8 mouse cellular contexts compared by ENCODE assay signal in genomic region chr4:151981363-151981762, GRCm38 (mm10). TPM values are rescaled to one million over a fixed set of nuclear protein-coding genes. Genes with fewer than 3 reads are reported as not detected.
A peak's percentile ranks its signal among the peaks of the same experiment; 100 is the strongest.
DNase-seq lines count a peak whose midpoint lies in the region; ATAC-seq and TF ChIP-seq lines count a peak whose summit lies in the region.

No protein-coding gene starts in this region.

- peak; percentile 99 for TF ChIP-seq CTCF in hindbrain, postnatal 0 days (IDR thresholded peaks at IDR 0.05; ENCODE audit: low read depth)

- no peak overlapping the region for H3K9ac ChIP-seq in hindbrain, postnatal 0 days (replicated peaks; ENCODE audit: low read length)

- no peak overlapping the region for H3K4me2 ChIP-seq in hindbrain, postnatal 0 days (ENCODE audit: low read depth, low read length)

- WGBS in hindbrain, postnatal 0 days = 11% methylated on average over 5 of the region's 5 CpGs

- H3K4me1 ChIP-seq in hindbrain, postnatal 0 days (ENCODE audit: insufficient read depth, low read length) = no peaks in the 10 kb centered on the region

- ATAC-seq in common myeloid progenitor, adult 5-6 weeks (replicated peaks; ENCODE audit: low read depth, poor library complexity, severe bottlenecking) = peak; percentile 82
- ATAC-seq in hindbrain, postnatal 0 days = peak; percentile 71
- peak; percentile 72 for ATAC-seq in megakaryocyte-erythroid progenitor cell, adult 5-6 weeks (replicated peaks; ENCODE audit: low FRiP score, low TSS enrichment, poor library complexity, severe bottlenecking)

- 0 out of 2 replicates have a peak overlapping the region, but pooled peaks have one; percentile 29 for H3K27ac ChIP-seq in hindbrain, postnatal 0 days

- peak; percentile 77 for DNase-seq in adipocyte (ENCODE audit: low spot score)
- peak; percentile 72 to 75 for DNase-seq in gastrocnemius, adult 8-10 months (ENCODE audit: low spot score in 2 of 2)
- DNase-seq in hindbrain, postnatal 0 days (ENCODE audit: low spot score) = peak; percentile 87
- DNase-seq in left cerebral cortex, postnatal 10 days (ENCODE audit: extremely low spot score in 1 of 2, low spot score in 2 of 2) = peak; percentile 79 to 80
- peak; percentile 76 for DNase-seq in right cerebral cortex, postnatal 14 days
- peak; percentile 78 for DNase-seq in urinary bladder, postnatal 14 days (ENCODE audit: low spot score)

- peaks cover 15% of the 10 kb centered on the region for H3K36me3 ChIP-seq in hindbrain, postnatal 0 days (ENCODE audit: insufficient read depth, low read length)

- H3K9me3 ChIP-seq in hindbrain, postnatal 0 days (ENCODE audit: low read length) = no peaks in the 10 kb centered on the region

- H3K27me3 ChIP-seq in hindbrain, postnatal 0 days (ENCODE audit: insufficient read depth, low read length) = no peaks in the 10 kb centered on the region

- no peak overlapping the region for H3K4me3 ChIP-seq in hindbrain, postnatal 0 days (ENCODE audit: low read length)

- intact Hi-C loops in left cerebral cortex, postnatal 10 days (cut with DNase I) = loop anchor here (5.0 kb wide), 1 partner anchor 51 kb away; no protein-coding TSS in a partner anchor

RNA-seq across cellular contexts. Expression of gene Thap3, which starts 7.4 kb away (rescaled TPM):
- total RNA-seq in common myeloid progenitor, adult 5-6 weeks (2017) = 6.3 and 11.8 TPM in 2 replicates
- total RNA-seq in gastrocnemius, adult 8-10 months (2022) = 10 to 100 TPM; 30.4 to 33.6 (median 32.1) TPM
- 12.1 and 14.9 TPM in 2 replicates for total RNA-seq in hindbrain, postnatal 0 days (2014; rRNA removed)
- 42.1 and 47.3 TPM in 2 replicates for polyA plus RNA-seq in hindbrain, postnatal 0 days (2015; fragmentation: Nextera tagmentation; extraction: Ambion mirVana)
- 10 to 100 TPM; 18.8 to 21.2 TPM for total RNA-seq in left cerebral cortex, postnatal 10 days (2021)
- 2.1 and 7.3 TPM in 2 replicates for total RNA-seq in megakaryocyte-erythroid progenitor cell, adult 5-6 weeks (2014; fragmentation: Nextera tagmentation)
- total RNA-seq in megakaryocyte-erythroid progenitor cell, adult 5-6 weeks (2017) = 1.4 and 9.6 TPM in 2 replicates

RNA-seq across cellular contexts. Expression of gene Phf13, which starts 14.7 kb away (rescaled TPM):
- total RNA-seq in common myeloid progenitor, adult 5-6 weeks (2017) = 2.4 and 3.3 TPM in 2 replicates
- 1 to 10 TPM; 3.9 to 4.8 (median 4.5) TPM for total RNA-seq in gastrocnemius, adult 8-10 months (2022)
- total RNA-seq in hindbrain, postnatal 0 days (2014; rRNA removed) = 19.9 and 20.8 TPM in 2 replicates
- polyA plus RNA-seq in hindbrain, postnatal 0 days (2015; fragmentation: Nextera tagmentation; extraction: Ambion mirVana) = 14.6 and 15.0 TPM in 2 replicates
- 10 to 100 TPM; 14.5 to 16.9 TPM for total RNA-seq in left cerebral cortex, postnatal 10 days (2021)
- total RNA-seq in megakaryocyte-erythroid progenitor cell, adult 5-6 weeks (2014; fragmentation: Nextera tagmentation) = 0.15 and 0.52 TPM in 2 replicates
- total RNA-seq in megakaryocyte-erythroid progenitor cell, adult 5-6 weeks (2017) = 0.09 and 1.5 TPM in 2 replicates

RNA-seq across cellular contexts. Expression of gene Klhl21, which starts 27.2 kb away (rescaled TPM):
- total RNA-seq in common myeloid progenitor, adult 5-6 weeks (2017) = 6.6 and 8.8 TPM in 2 replicates
- 100 to 1,000 TPM; 125 to 158 (median 140) TPM for total RNA-seq in gastrocnemius, adult 8-10 months (2022)
- total RNA-seq in hindbrain, postnatal 0 days (2014; rRNA removed) = 12.3 and 14.0 TPM in 2 replicates
- polyA plus RNA-seq in hindbrain, postnatal 0 days (2015; fragmentation: Nextera tagmentation; extraction: Ambion mirVana) = 4.5 and 4.8 TPM in 2 replicates
- 10 to 100 TPM; 10.2 to 11.2 TPM for total RNA-seq in left cerebral cortex, postnatal 10 days (2021)
- total RNA-seq in megakaryocyte-erythroid progenitor cell, adult 5-6 weeks (2014; fragmentation: Nextera tagmentation) = 7.0 and 7.6 TPM in 2 replicates
- total RNA-seq in megakaryocyte-erythroid progenitor cell, adult 5-6 weeks (2017) = 5.1 and 8.3 TPM in 2 replicates

RNA-seq across cellular contexts. Expression of gene Zbtb48, which starts 46.1 kb away (rescaled TPM):
- total RNA-seq in common myeloid progenitor, adult 5-6 weeks (2017) = 7.4 and 10.7 TPM in 2 replicates
- total RNA-seq in gastrocnemius, adult 8-10 months (2022) = 1 to 10 TPM; 2.3 to 4.8 (median 3.1) TPM
- 7.0 and 8.6 TPM in 2 replicates for total RNA-seq in hindbrain, postnatal 0 days (2014; rRNA removed)
- polyA plus RNA-seq in hindbrain, postnatal 0 days (2015; fragmentation: Nextera tagmentation; extraction: Ambion mirVana) = 10.7 and 16.2 TPM in 2 replicates
- total RNA-seq in left cerebral cortex, postnatal 10 days (2021) = 10 to 100 TPM; 11.9 to 14.7 TPM
- 6.6 and 27.2 TPM in 2 replicates for total RNA-seq in megakaryocyte-erythroid progenitor cell, adult 5-6 weeks (2014; fragmentation: Nextera tagmentation)
- total RNA-seq in megakaryocyte-erythroid progenitor cell, adult 5-6 weeks (2017) = 7.0 and 10.6 TPM in 2 replicates

RNA-seq across cellular contexts. Expression of gene Dnajc11, which starts 47.9 kb away (rescaled TPM):
- total RNA-seq in common myeloid progenitor, adult 5-6 weeks (2017) = 63.7 and 65.2 TPM in 2 replicates
- 10 to 100 TPM; 38.7 to 58.6 (median 46.5) TPM for total RNA-seq in gastrocnemius, adult 8-10 months (2022)
- total RNA-seq in hindbrain, postnatal 0 days (2014; rRNA removed) = 94.5 and 108 TPM in 2 replicates
- polyA plus RNA-seq in hindbrain, postnatal 0 days (2015; fragmentation: Nextera tagmentation; extraction: Ambion mirVana) = 64.1 and 65.6 TPM in 2 replicates
- total RNA-seq in left cerebral cortex, postnatal 10 days (2021) = 10 to 100 TPM; 55.1 to 70.9 TPM
- 108 and 114 TPM in 2 replicates for total RNA-seq in megakaryocyte-erythroid progenitor cell, adult 5-6 weeks (2014; fragmentation: Nextera tagmentation)
- total RNA-seq in megakaryocyte-erythroid progenitor cell, adult 5-6 weeks (2017) = 85.8 and 110 TPM in 2 replicates
